Mouse (Mus musculus) olfactory bulb, adult 2 months (tissue): ENCODE data around the gene Ighmbp2. TPM values are rescaled to one million over a fixed set of nuclear protein-coding genes. Genes with fewer than 3 reads are reported as not detected.

ENCODE experiments used
- H3K27ac ChIP-seq: fragments of 200-500 bp; 2 replicates; pipeline ENCODE4 v1.5.1; 2012; ENCODE audit warnings: low read depth, low read length; ENCODE audit not compliant: insufficient read depth
- H3K4me1 ChIP-seq: fragments of 200-500 bp; 2 replicates; pipeline ENCODE4 v1.6.1; 2012; ENCODE audit warnings: low read length; ENCODE audit not compliant: control insufficient read depth, insufficient read depth
- H3K4me3 ChIP-seq: fragments of 200-500 bp; 2 replicates; pipeline ENCODE4 v1.5.1; 2012; ENCODE audit warnings: mild to moderate bottlenecking, low read depth, low read length, moderate library complexity; ENCODE audit not compliant: insufficient read depth
- CTCF ChIP-seq: fragments of 200-500 bp; IDR thresholded peaks from 2 replicates; pipeline ENCODE4 v1.5.1; 2012; ENCODE audit warnings: low read depth, mild to moderate bottlenecking, low read length, moderate library complexity; ENCODE audit not compliant: insufficient read depth
- POLR2A ChIP-seq: fragments of 200-500 bp; IDR thresholded peaks from 2 replicates; pipeline ENCODE4 v1.6.1; 2012; ENCODE audit warnings: mild to moderate bottlenecking, low read depth, low read length, moderate library complexity; ENCODE audit not compliant: insufficient read depth
- WGBS: fragments of 180-500 bp; shearing (Covaris S2); methylation state at CpG from one replicate; pipeline ENCODE4 v1.1.7; 2018; 5-methylcytosine and 5-hydroxymethylcytosine counted together
- polyA plus RNA-seq: library from polyadenylated mRNA; stranded (reverse); fragments of >200 nt; gene quantifications from 2 replicates; pipeline ENCODE4 v1.2.4, GENCODE M21; 2012; ENCODE audit warnings: low replicate concordance; ENCODE audit not compliant: missing spikeins, insufficient read depth, insufficient read length

Gene Ighmbp2
- polyA plus RNA-seq, 1 experiment: not detected

DNA sequence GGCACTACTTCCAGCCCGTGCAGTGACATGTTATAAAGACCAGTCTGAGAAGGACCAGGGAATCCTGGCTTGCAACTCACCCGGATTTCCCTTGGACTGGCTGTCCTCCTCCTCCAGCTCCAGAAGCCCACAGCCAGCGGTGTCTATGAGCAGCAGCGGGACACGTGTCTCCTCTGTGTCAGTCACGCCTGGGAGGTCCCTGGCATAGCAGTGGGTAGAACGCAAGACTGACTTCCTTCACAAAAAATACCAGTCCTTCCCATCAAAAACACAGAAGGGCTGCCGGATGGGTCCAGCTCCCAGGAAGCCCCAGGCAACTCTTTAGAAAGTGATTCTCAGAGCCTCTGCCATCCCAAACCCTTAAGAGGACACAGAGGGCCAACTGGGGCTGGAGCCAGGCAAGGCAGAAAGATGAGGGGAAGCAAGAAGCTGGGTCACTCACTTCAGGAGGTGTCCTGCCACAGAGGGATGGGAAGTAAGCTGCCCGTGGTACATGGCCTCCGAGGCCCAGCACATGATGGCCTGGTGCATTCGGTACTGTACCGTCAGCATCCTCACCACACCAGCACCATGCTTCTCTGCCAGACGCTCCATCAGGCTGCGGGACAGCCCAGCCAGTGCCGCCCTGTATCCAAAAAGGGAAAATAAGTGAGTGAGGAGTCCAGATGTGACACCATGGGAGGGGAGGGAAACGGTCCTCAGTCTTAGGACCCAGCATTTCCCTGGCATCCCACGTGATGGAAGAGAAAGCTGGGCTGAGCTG is 14.4 kb downstream of the Ighmbp2 start:
- Histone ChIP-seq H3K4me1 (no peaks in the 10 kb centered on the region), H3K4me3 (no peak overlapping the region), H3K27ac (no peak overlapping the region)
- 94% methylated on average over 17 of the region's 17 CpGs for WGBS
- TF ChIP-seq CTCF (no peak), POLR2A (no peak)

DNA sequence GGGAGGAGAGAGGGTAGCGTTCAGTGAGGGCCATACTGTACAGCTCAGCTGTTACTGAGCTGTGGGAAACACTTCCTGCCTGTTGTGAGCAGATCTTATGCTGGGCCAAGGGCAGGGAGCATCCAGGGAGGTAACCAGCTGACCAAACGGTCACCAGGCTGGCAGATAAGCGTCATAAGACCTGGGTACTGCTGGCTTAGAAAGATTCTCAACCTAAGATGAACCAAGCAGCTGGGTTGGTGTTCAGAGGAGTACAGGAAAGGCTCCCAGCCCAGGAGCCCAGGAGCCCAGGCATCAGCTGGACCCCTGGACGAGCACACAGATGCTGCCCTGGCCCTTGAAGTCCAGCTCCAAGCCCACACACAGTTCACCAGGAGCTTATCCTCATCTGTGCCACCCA is 15.5 kb downstream of the Ighmbp2 start:
- H3K4me1 ChIP-seq: no peaks in the 10 kb centered on the region
- WGBS: 90% methylated on average over 4 of the region's 4 CpGs
- H3K27ac ChIP-seq: no peak overlapping the region
- no peak for TF ChIP-seq CTCF
- TF ChIP-seq POLR2A: no peak
- H3K4me3 ChIP-seq: no peak overlapping the region

GRCm38 (mm10) chr19:3266676-3267075 is 16.1 kb downstream of the Ighmbp2 start:
- TF ChIP-seq CTCF: no peak
- Histone ChIP-seq H3K27ac (no peak overlapping the region), H3K4me3 (no peak overlapping the region), H3K4me1 (no peaks in the 10 kb centered on the region)
- 97% methylated on average over 4 of the region's 4 CpGs for WGBS

GRCm38 (mm10) chr19:3266136-3266535 is 16.7 kb downstream of the Ighmbp2 start:
- H3K27ac ChIP-seq: no peak overlapping the region
- H3K4me3 ChIP-seq: no peak overlapping the region
- no peaks in the 10 kb centered on the region for H3K4me1 ChIP-seq
- no peak for TF ChIP-seq CTCF
- no peak for TF ChIP-seq POLR2A
- 87% methylated on average over 5 of the region's 5 CpGs for WGBS

GRCm38 (mm10) chr19:3265180-3265579 is 17.6 kb downstream of the Ighmbp2 start:
- no peak overlapping the region for H3K27ac ChIP-seq
- no peak overlapping the region for H3K4me3 ChIP-seq
- H3K4me1 ChIP-seq: no peaks in the 10 kb centered on the region
- no peak for TF ChIP-seq CTCF
- no peak for TF ChIP-seq POLR2A
- WGBS: 97% methylated on average over 9 of the region's 9 CpGs

DNA sequence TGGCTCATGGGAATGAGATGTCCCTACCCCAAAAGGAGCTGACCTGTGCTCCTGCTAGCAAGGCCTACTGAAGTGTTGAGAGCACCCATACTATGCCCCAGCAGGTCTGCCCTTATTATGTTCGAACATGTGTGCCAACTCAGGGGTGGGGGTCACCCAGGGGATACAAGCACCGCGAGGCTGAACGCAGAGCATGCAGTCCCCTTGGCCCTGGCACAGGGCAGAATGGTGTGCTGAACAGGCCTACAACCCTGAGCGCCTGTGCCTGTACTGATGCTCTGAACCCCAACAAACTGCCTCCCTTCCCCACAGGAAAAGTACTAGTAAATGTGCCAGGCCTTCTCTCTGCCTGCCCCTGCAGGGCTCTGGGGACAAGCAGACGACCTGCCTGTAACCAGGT is 18.5 kb downstream of the Ighmbp2 start:
- TF ChIP-seq POLR2A (no peak), CTCF (no peak)
- Histone ChIP-seq H3K4me1 (no peaks in the 10 kb centered on the region), H3K4me3 (no peak overlapping the region), H3K27ac (no peak overlapping the region)
- WGBS: 94% methylated on average over 6 of the region's 6 CpGs

DNA sequence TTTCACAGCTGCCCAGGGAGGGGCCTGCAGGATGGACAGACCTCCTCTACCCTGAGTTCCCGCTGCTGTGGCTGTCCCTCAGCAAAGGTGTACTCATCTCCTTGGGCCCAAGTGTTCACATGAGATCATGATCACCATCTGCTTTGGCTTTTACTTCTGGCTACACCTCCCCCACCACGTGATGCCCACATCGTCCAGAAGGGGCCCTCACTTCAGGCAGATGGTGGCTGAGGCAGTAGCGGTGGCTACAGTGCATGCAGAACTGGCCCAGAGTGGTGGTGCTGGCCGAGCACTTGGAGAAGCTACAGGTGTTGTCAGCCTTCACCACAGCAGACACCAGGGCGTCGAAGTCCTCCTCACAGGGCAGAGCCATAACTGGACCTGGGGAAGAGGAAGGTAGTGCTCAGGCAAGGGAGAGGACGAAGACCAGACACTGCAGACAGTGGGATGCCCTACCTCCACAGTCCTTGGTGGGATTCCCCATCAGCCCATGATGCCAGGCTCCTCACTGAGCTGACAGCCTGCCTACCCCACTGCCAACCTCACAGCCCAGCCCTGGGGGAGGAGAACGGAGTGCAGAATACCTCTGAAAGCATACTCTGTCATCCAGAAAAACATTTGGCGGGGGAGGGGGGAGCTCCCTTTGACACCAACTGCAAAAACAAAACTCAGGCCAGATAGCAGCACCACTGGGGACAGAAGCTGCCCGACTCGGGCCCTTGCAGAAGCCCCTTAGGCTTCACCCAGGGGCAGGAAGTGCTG is 20.9 kb downstream of the Ighmbp2 start:
- no peak for TF ChIP-seq CTCF
- Histone ChIP-seq H3K27ac (no peak overlapping the region), H3K4me1 (no peaks in the 10 kb centered on the region), H3K4me3 (no peak overlapping the region)
- WGBS: 86% methylated on average over 12 of the region's 12 CpGs

GRCm38 (mm10) chr19:3261336-3261735 is 21.5 kb downstream of the Ighmbp2 start:
- no peak for TF ChIP-seq CTCF
- TF ChIP-seq POLR2A: no peak
- no peak overlapping the region for H3K4me3 ChIP-seq
- H3K27ac ChIP-seq: no peak overlapping the region
- H3K4me1 ChIP-seq: no peaks in the 10 kb centered on the region
- WGBS: 95% methylated on average over 7 of the region's 7 CpGs

GRCm38 (mm10) chr19:3260591-3260990 is 22.2 kb downstream of the Ighmbp2 start:
- no peaks in the 10 kb centered on the region for H3K4me1 ChIP-seq
- H3K27ac ChIP-seq: no peak overlapping the region
- TF ChIP-seq POLR2A: no peak
- TF ChIP-seq CTCF: no peak
- H3K4me3 ChIP-seq: no peak overlapping the region
- WGBS: 89% methylated on average over 3 of the region's 3 CpGs
